Mouse (Mus musculus) left cerebral cortex, postnatal 10 days (tissue): ENCODE data around the gene Ralgapb. TPM values are rescaled to one million over a fixed set of nuclear protein-coding genes. Genes with fewer than 3 reads are reported as not detected.

ENCODE experiments used
- total RNA-seq, 2 experiments: library from RNA; stranded (reverse); gene quantifications; 2 replicates each; pipeline ENCODE4 v1.2.3; 2021

Ralgapb gene
- total RNA-seq, 2 experiments from 2014 or later, result 77.3 to 84.0 TPM

Other genes starting within 250 kb of the Ralgapb start
- gene D630003M21Rik, start 180.6 kb upstream of the Ralgapb start, total RNA-seq, result 1 to 10 TPM; 3.3 to 3.7 TPM
- gene Bpi, start 151.8 kb upstream of the Ralgapb start, total RNA-seq, result not detected
- gene Lbp, start 103.4 kb upstream of the Ralgapb start, total RNA-seq, result 1 to 10 TPM; 2.1 to 5.7 TPM
- 100 to 1,000 TPM; 560 to 613 TPM for gene Snhg11, start 34.2 kb upstream of the Ralgapb start, total RNA-seq
- not detected for gene Adig, start 92.8 kb downstream of the Ralgapb start, total RNA-seq
- gene Arhgap40, start 102.9 kb downstream of the Ralgapb start, total RNA-seq, result not detected
- gene Slc32a1, start 200.9 kb downstream of the Ralgapb start, total RNA-seq, result 10 to 100 TPM; 80.8 to 96.0 TPM
- 10 to 100 TPM in 1 of 2 experiments, 1 to 10 TPM in 1; 9.7 to 11.7 TPM for gene Actr5, start 215.0 kb downstream of the Ralgapb start, total RNA-seq